Mouse (Mus musculus) stomach, postnatal 0 days (tissue): ENCODE measurements around the gene Spi1.

Experiments
- CTCF ChIP-seq: IDR thresholded peaks from 2 replicates; pipeline ENCODE4 v1.5.1; 2016; ENCODE audit warnings: antibody characterized with exemption, low read depth, mild to moderate bottlenecking, moderate library complexity
- EP300 ChIP-seq: optimal IDR thresholded peaks from 2 replicates; pipeline ENCODE3; 2016; ENCODE audit warnings: antibody characterized with exemption

DNA sequence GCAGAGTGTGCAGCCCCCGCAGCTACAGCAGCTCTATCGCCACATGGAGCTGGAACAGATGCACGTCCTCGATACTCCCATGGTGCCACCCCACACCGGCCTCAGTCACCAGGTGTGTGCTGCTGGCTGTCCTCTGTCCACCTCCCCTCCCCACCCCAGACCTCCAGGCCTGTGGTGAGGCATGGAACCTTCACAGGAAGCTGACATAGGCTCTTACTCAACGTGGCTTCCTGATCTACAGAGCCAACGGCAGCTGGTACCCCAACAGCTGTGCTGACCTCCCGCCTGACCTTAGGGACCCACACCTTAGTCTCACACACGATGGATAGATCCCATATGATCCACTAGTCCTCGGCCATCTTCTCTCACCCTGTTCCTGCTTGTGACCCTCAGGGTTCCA lies 31.1 kb downstream of the Spi1 start:
- TF ChIP-seq CTCF, result no peak
- no peak for TF ChIP-seq EP300
